Mouse (Mus musculus) myocyte (in vitro differentiated cells): Measurements from ENCODE around the gene Sash1. TPM values are rescaled to one million over a fixed set of nuclear protein-coding genes. Genes with fewer than 3 reads are reported as not detected.

Experiments
- H3K27me3 ChIP-seq: one replicate; pipeline ENCODE4 v1.6.1; 2011; ENCODE audit not compliant: control insufficient read depth, insufficient read depth, insufficient read length
- H3K36me3 ChIP-seq: one replicate; pipeline ENCODE4 v1.6.1; 2011; ENCODE audit not compliant: control insufficient read depth, insufficient read depth
- H3K4me2 ChIP-seq: one replicate; pipeline ENCODE4 v1.6.1; 2011; ENCODE audit warnings: low read depth, control low read depth
- H3K4me3 ChIP-seq: one replicate; pipeline ENCODE4 v1.5.1; 2011; ENCODE audit warnings: mild to moderate bottlenecking, control low read depth, moderate library complexity
- H3K79me2 ChIP-seq: one replicate; pipeline ENCODE4 v1.6.1; 2011; ENCODE audit not compliant: control insufficient read depth, insufficient read depth
- H3ac ChIP-seq: one replicate; pipeline ENCODE4 v1.6.1; 2011; ENCODE audit not compliant: control insufficient read depth, insufficient read length
- CEBPB ChIP-seq: IDR thresholded peaks from 2 replicates; pipeline ENCODE4 v1.6.1; 2011; ENCODE audit warnings: mild to moderate bottlenecking, moderate library complexity; ENCODE audit not compliant: poor library complexity, insufficient read depth, severe bottlenecking
- E2F4 ChIP-seq: IDR thresholded peaks from one replicate; pipeline ENCODE4 v1.6.1; 2011; ENCODE audit warnings: mild to moderate bottlenecking, control low read depth, moderate library complexity; ENCODE audit not compliant: insufficient read depth
- MAX ChIP-seq: IDR thresholded peaks from one replicate; pipeline ENCODE4 v1.6.1; 2011; ENCODE audit warnings: low read depth, mild to moderate bottlenecking, control low read depth
- MYOD1 ChIP-seq, 3 experiments: IDR thresholded peaks; one replicate each; pipeline ENCODE4 v1.6.1; 2011; ENCODE audit warnings: control low read depth in 2 of 3, low read depth in 2 of 3, mild to moderate bottlenecking in 2 of 3, moderate library complexity in 1 of 3; ENCODE audit not compliant: insufficient read length in 2 of 3, control insufficient read depth in 1 of 3
- MYOG ChIP-seq, 3 experiments: IDR thresholded peaks; one replicate each; pipeline ENCODE4 v1.6.1; 2011; ENCODE audit warnings: control low read depth in 2 of 3, low read depth in 2 of 3, mild to moderate bottlenecking in 2 of 3; ENCODE audit not compliant: insufficient read length in 2 of 3, control insufficient read depth in 1 of 3, insufficient read depth in 1 of 3
- POLR2A ChIP-seq: IDR thresholded peaks from one replicate; pipeline ENCODE4 v1.6.1; 2011; ENCODE audit warnings: low read depth, mild to moderate bottlenecking, control low read depth, moderate library complexity; ENCODE audit not compliant: insufficient read length
- POLR2AphosphoS2 ChIP-seq: IDR thresholded peaks from one replicate; pipeline ENCODE4 v1.6.1; 2011; ENCODE audit warnings: low read depth, control low read depth; ENCODE audit not compliant: insufficient read length
- REST ChIP-seq: IDR thresholded peaks from one replicate; pipeline ENCODE4 v1.6.1; 2011; ENCODE audit warnings: mild to moderate bottlenecking, control low read depth, moderate library complexity; ENCODE audit not compliant: insufficient read depth, insufficient read length
- SRF ChIP-seq: IDR thresholded peaks from one replicate; pipeline ENCODE4 v1.6.1; 2011; ENCODE audit warnings: low read depth; ENCODE audit not compliant: control insufficient read depth, insufficient read length
- TCF12 ChIP-seq: IDR thresholded peaks from one replicate; pipeline ENCODE4 v1.6.1; 2011; ENCODE audit warnings: mild to moderate bottlenecking, control low read depth; ENCODE audit not compliant: poor library complexity, insufficient read depth, severe bottlenecking
- TCF3 ChIP-seq: IDR thresholded peaks from one replicate; pipeline ENCODE4 v1.6.1; 2011; ENCODE audit warnings: low read depth, control low read depth; ENCODE audit not compliant: insufficient read length
- USF1 ChIP-seq: IDR thresholded peaks from one replicate; pipeline ENCODE4 v1.6.1; 2011; ENCODE audit warnings: low read depth, mild to moderate bottlenecking, control low read depth, moderate library complexity
- polyA plus RNA-seq: library from polyadenylated mRNA; unstranded; fragments of >200 nt; fragmentation: generic; extraction: Trizol; gene quantifications from one replicate; pipeline ENCODE4 v1.2.1, GENCODE M21; 2012; ENCODE audit warnings: missing spikeins

The Sash1 gene
- polyA plus RNA-seq, result 1.9 TPM

DNA sequence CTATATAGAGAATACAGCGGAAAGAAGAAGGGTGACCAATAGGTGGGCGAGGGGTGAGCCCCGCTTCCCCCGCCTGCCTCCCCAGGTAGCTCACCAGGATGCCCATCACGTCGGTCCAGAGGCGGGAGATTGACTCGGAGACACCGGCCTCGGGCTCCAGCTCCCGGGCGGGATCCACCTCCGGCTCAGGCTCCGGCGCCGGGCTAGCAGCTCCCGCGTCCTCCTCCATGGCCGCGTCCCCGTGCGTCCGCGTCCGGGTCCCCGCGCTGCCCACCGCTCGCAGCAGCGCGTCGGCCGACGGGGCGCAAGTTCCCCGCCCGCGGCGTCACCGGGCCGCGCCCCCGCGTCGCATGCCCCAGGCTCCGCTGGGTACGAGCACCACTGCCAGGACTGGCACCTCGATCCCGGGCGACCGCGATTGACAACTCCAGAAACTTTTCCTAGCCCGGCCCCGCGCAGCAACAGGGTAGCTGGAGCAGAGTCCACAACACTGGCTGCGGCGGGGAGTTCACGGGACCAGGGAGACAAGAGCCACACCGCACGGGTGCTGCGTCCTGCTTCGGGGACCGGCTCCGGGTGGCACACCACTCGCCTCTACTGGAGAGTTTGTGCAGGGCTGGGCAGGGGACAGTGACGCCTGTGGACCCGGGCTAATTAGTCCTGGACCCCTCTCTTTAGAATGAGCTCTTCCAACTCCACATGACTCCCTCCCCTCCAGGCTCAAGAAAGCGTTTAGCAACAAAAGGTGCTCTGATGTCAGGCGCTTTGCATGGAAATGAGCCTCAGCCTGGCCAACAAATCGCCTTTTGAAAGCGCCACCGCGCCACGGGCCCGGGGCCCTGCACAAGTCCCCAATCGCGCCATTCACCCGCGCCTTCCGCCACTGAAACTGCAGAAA, at the start of gene Sash1:
TSS of gene Sash1 (minus strand) at position 441 of the 898 bp plus-strand sequence.
- Histone ChIP-seq H3ac (peak within 1 kb of the TSS; percentile 29), H3K27me3 (peaks cover 8% of the 10 kb centered on the region), H3K4me2 (peak within 1 kb of the TSS; percentile 68), H3K36me3 (no peaks in the 10 kb centered on the region), H3K4me3 (peak within 1 kb of the TSS; percentile 11), H3K79me2 (no peaks in the 10 kb centered on the region)
- TF ChIP-seq MAX, result no peak
- no peak for TF ChIP-seq TCF12
- no peak for TF ChIP-seq CEBPB
- no peak for TF ChIP-seq SRF
- TF ChIP-seq TCF3, result no peak
- TF ChIP-seq MYOD1 (IDR thresholded peaks at IDR 0.05; ENCODE audit: control insufficient read depth in 1 of 3, insufficient read length in 2 of 3, low read depth in 2 of 3), result no peak
- peak; percentile 61 for TF ChIP-seq POLR2A
- no peak for TF ChIP-seq E2F4
- TF ChIP-seq POLR2AphosphoS2, result no peak
- peak; percentile 61 for TF ChIP-seq USF1
- TF ChIP-seq REST, result no peak
- no peak for TF ChIP-seq MYOG (IDR thresholded peaks at IDR 0.05; ENCODE audit: control insufficient read depth in 1 of 3, insufficient read depth in 1 of 3, insufficient read length in 2 of 3, low read depth in 2 of 3)

DNA sequence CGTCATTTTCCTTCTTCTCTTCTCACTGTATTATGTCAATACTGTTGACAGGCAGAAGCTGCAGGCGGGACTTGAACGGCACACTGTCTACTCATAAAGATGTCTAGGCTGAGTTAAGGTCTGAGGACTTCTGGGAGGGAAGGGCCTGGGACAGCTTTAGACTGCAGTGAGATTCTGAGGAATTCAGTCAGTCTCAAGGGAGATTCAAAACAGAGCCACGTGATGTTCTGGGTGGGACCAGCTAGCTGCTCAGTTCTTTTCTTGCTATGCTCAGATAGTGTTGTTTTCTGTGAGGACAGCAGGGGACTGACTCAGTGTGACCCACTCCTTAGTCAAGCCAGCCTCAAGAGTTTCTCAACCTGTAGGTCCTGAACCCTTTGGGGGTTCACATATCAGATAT, 49.7 kb upstream of the Sash1 start:
- Histone ChIP-seq H3K36me3 (no peaks in the 10 kb centered on the region), H3K4me2 (no peak overlapping the region), H3K27me3 (no peaks in the 10 kb centered on the region), H3K79me2 (no peaks in the 10 kb centered on the region), H3ac (no peak overlapping the region), H3K4me3 (no peak overlapping the region)
- TF ChIP-seq CEBPB, result no peak
- no peak for TF ChIP-seq TCF12
- peak; percentile 53 for TF ChIP-seq USF1

GRCm38 (mm10) chr10:8933451-8934372, 47.8 kb upstream of the Sash1 start:
- TF ChIP-seq MYOG (IDR thresholded peaks at IDR 0.05; ENCODE audit: control insufficient read depth in 1 of 3, insufficient read depth in 1 of 3, insufficient read length in 2 of 3, low read depth in 2 of 3), result peak in 1 of 3 experiments; percentile 70
- peak in 2 of 3 experiments; percentile 6 to 46 for TF ChIP-seq MYOD1 (IDR thresholded peaks at IDR 0.05; ENCODE audit: control insufficient read depth in 1 of 3, insufficient read length in 2 of 3, low read depth in 2 of 3)
- no peak for TF ChIP-seq POLR2A
- Histone ChIP-seq H3K79me2 (no peaks in the 10 kb centered on the region), H3K4me2 (no peak overlapping the region), H3K4me3 (no peak overlapping the region), H3ac (no peak overlapping the region), H3K27me3 (no peaks in the 10 kb centered on the region), H3K36me3 (no peaks in the 10 kb centered on the region)

DNA sequence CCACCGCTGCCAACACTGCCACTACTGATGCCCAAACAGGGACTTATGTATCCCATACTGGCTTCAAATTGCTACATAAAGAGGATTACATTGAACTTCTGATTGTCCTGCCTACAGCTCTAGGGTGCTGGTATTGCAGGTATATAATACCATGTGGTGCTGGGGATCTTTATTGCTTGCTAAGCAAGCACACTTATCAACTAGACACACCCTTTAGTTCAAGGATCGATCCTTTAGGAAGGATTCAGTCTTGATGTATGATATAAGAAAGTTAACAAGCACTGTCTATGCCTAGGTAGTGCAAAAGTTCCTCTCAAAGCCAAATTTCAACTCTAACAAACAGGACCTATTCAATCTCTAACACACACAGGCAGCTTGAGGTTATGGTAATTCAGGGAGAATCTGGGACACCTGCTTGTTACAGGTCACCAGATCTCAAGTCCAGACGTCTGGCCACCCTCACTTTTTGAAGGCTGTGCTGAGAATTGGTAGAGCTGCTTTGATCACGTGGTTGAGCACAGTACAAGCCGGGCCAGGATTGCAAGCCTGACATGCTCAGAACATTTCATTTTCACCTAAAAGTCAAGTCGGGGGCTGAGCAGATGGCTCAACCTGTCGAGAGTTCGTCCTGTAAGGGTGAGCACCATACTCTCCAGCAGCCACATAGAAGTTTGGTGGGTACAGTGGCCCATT, 45.8 kb upstream of the Sash1 start:
- H3K27me3 ChIP-seq, result no peaks in the 10 kb centered on the region
- TF ChIP-seq POLR2AphosphoS2, result no peak
- no peak for TF ChIP-seq TCF3
- no peak for TF ChIP-seq MYOD1 (IDR thresholded peaks at IDR 0.05; ENCODE audit: control insufficient read depth in 1 of 3, insufficient read length in 2 of 3, low read depth in 2 of 3)
- no peak for TF ChIP-seq POLR2A
- TF ChIP-seq E2F4, result no peak
- no peak for TF ChIP-seq REST
- TF ChIP-seq CEBPB, result no peak
- no peak for TF ChIP-seq USF1
- H3K4me3 ChIP-seq, result no peak overlapping the region
- H3K4me2 ChIP-seq, result no peak overlapping the region
- no peaks in the 10 kb centered on the region for H3K36me3 ChIP-seq
- H3ac ChIP-seq, result no peak overlapping the region
- no peaks in the 10 kb centered on the region for H3K79me2 ChIP-seq

DNA sequence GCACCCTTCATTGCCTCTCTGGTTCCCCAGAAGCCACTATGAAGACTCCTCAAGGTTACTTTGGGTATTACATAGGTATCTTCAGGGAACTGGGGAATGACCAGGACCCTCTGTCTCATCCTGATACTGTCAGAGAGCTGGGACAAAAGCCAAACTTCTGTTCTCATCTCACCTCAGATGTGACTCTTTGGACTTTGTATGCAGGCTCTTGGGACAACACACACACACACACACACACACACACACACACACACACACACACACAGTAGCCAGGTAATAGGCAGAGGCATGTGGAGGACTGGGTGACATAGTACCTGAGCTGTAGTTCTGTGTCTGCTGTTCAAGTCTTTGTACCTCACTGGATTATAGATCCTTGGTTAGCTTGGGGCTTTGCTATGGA, 44.8 kb upstream of the Sash1 start:
- Histone ChIP-seq H3K4me3 (no peak overlapping the region), H3K79me2 (no peaks in the 10 kb centered on the region), H3K27me3 (no peaks in the 10 kb centered on the region), H3K36me3 (no peaks in the 10 kb centered on the region), H3ac (no peak overlapping the region), H3K4me2 (no peak overlapping the region)
- TF ChIP-seq TCF3 (no peak), MYOD1 (IDR thresholded peaks at IDR 0.05; ENCODE audit: control insufficient read depth in 1 of 3, insufficient read length in 2 of 3, low read depth in 2 of 3) (no peak), POLR2AphosphoS2 (no peak), USF1 (no peak), POLR2A (no peak), CEBPB (no peak), MYOG (IDR thresholded peaks at IDR 0.05; ENCODE audit: control insufficient read depth in 1 of 3, insufficient read depth in 1 of 3, insufficient read length in 2 of 3, low read depth in 2 of 3) (no peak), E2F4 (no peak)
